Mouse (Mus musculus): ENCODE measurements around the gene Slc35a3. TPM values are rescaled to one million over a fixed set of nuclear protein-coding genes. Genes with fewer than 3 reads are reported as not detected.

The Slc35a3 gene
- polyA plus RNA-seq, 1 experiment from 2014 or later: 13.8 TPM

- WGBS: 87% methylated on average over 9 of the region's 9 CpGs
- Histone ChIP-seq H3K4me3 (ENCODE audit: control insufficient read depth in 1 of 2, insufficient read depth in 1 of 2, low read depth in 1 of 2, low read length in 2 of 2) (no peak overlapping the region), H3K27me3 (ENCODE audit: control insufficient read depth, insufficient read depth, low read length) (no peaks in the 10 kb centered on the region), H3K4me2 (ENCODE audit: low read length) (no peak overlapping the region), H3K4me1 (ENCODE audit: control insufficient read depth in 2 of 2, insufficient read depth in 2 of 2, low read length in 2 of 2) (no peaks in the 10 kb centered on the region), H3K9ac (ENCODE audit: low read length) (no peak overlapping the region), H3K9me3 (ENCODE audit: control insufficient read depth, low read length) (no peaks in the 10 kb centered on the region), H3K27ac (replicated peaks in 1 of 2; ENCODE audit: control insufficient read depth in 1 of 2, insufficient read depth in 1 of 2, low read depth in 2 of 2, low read length in 2 of 2) (no peak overlapping the region), H3K36me3 (ENCODE audit: control insufficient read depth, insufficient read depth, low read length) (peaks cover 97% of the 10 kb centered on the region)
- no peak for ATAC-seq (ENCODE audit: insufficient number of reproducible peaks, insufficient read depth, low FRiP score, low read depth)
Observed at GRCm38 (mm10) chr3:116637693-116638476, 74.7 kb downstream of the Slc35a3 start.

GRCm38 (mm10) chr3:116635799-116636198 is 76.8 kb downstream of the Slc35a3 start:
- peaks cover 93% of the 10 kb centered on the region for H3K36me3 ChIP-seq (ENCODE audit: control insufficient read depth, insufficient read depth, low read length)
- ATAC-seq (ENCODE audit: insufficient number of reproducible peaks, insufficient read depth, low FRiP score, low read depth): no peak
- 63% methylated on average over 5 of the region's 5 CpGs for WGBS

GRCm38 (mm10) chr3:116634853-116635252 is 77.8 kb downstream of the Slc35a3 start:
- no peaks in the 10 kb centered on the region for H3K27me3 ChIP-seq (ENCODE audit: control insufficient read depth, insufficient read depth, low read length)
- no peak overlapping the region for H3K27ac ChIP-seq (replicated peaks in 1 of 2; ENCODE audit: control insufficient read depth in 1 of 2, insufficient read depth in 1 of 2, low read depth in 2 of 2, low read length in 2 of 2)
- H3K4me3 ChIP-seq (ENCODE audit: control insufficient read depth in 1 of 2, insufficient read depth in 1 of 2, low read depth in 1 of 2, low read length in 2 of 2): no peak overlapping the region
- peaks cover 0 to 6% of the 10 kb centered on the region in 2 experiments; a peak in 1 of 4 replicates for H3K4me1 ChIP-seq (ENCODE audit: control insufficient read depth in 2 of 2, insufficient read depth in 2 of 2, low read length in 2 of 2)
- ATAC-seq (ENCODE audit: insufficient number of reproducible peaks, insufficient read depth, low FRiP score, low read depth): no peak
- H3K4me2 ChIP-seq (ENCODE audit: low read length): no peak overlapping the region
- peaks cover 89% of the 10 kb centered on the region for H3K36me3 ChIP-seq (ENCODE audit: control insufficient read depth, insufficient read depth, low read length)
- 84% methylated on average over 8 of the region's 8 CpGs for WGBS
- no peaks in the 10 kb centered on the region for H3K9me3 ChIP-seq (ENCODE audit: control insufficient read depth, low read length)
- no peak overlapping the region for H3K9ac ChIP-seq (ENCODE audit: low read length)

More at GRCm38 (mm10) chr3:116635799-116636198, 76.8 kb downstream of the Slc35a3 start:
- Histone ChIP-seq H3K27me3 (ENCODE audit: control insufficient read depth, insufficient read depth, low read length) (no peaks in the 10 kb centered on the region), H3K27ac (replicated peaks in 1 of 2; ENCODE audit: control insufficient read depth in 1 of 2, insufficient read depth in 1 of 2, low read depth in 2 of 2, low read length in 2 of 2) (no peak overlapping the region), H3K4me1 (ENCODE audit: control insufficient read depth in 2 of 2, insufficient read depth in 2 of 2, low read length in 2 of 2) (peaks cover 0 to 1% of the 10 kb centered on the region in 2 experiments; a peak in 1 of 4 replicates), H3K9ac (ENCODE audit: low read length) (no peak overlapping the region), H3K4me3 (ENCODE audit: control insufficient read depth in 1 of 2, insufficient read depth in 1 of 2, low read depth in 1 of 2, low read length in 2 of 2) (no peak overlapping the region), H3K9me3 (ENCODE audit: control insufficient read depth, low read length) (no peaks in the 10 kb centered on the region), H3K4me2 (ENCODE audit: low read length) (no peak overlapping the region)

GRCm38 (mm10) chr3:116634091-116634490 is 78.5 kb downstream of the Slc35a3 start:
- no peak overlapping the region for H3K27ac ChIP-seq (replicated peaks in 1 of 2; ENCODE audit: control insufficient read depth in 1 of 2, insufficient read depth in 1 of 2, low read depth in 2 of 2, low read length in 2 of 2)
- 94% methylated on average over 3 of the region's 3 CpGs for WGBS

DNA sequence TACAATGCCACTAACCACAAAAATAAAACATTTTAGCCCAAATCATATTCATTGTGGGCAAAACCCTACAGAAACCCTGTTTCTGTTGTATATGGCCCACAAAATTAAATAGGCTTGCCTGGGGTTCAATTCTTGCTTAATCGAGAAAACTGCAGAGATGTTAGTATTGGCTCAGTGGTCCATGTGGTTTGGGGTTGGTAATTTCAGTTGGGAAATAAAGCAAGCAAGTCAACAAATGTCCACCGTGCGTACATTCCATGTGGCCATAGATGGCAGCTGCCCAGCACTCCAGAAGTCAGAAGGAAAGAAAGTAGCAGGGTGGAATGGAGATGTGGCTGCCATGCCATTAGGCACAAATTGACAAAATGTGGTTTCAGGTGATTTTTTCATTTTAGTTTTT is 79.7 kb downstream of the Slc35a3 start:
- Histone ChIP-seq H3K9me3 (ENCODE audit: control insufficient read depth, low read length) (no peaks in the 10 kb centered on the region), H3K36me3 (ENCODE audit: control insufficient read depth, insufficient read depth, low read length) (peaks cover 85% of the 10 kb centered on the region), H3K4me3 (ENCODE audit: control insufficient read depth in 1 of 2, insufficient read depth in 1 of 2, low read depth in 1 of 2, low read length in 2 of 2) (no peak overlapping the region), H3K27me3 (ENCODE audit: control insufficient read depth, insufficient read depth, low read length) (no peaks in the 10 kb centered on the region), H3K4me1 (ENCODE audit: control insufficient read depth in 2 of 2, insufficient read depth in 2 of 2, low read length in 2 of 2) (peaks cover 0 to 6% of the 10 kb centered on the region in 2 experiments; a peak in 1 of 4 replicates), H3K27ac (replicated peaks in 1 of 2; ENCODE audit: control insufficient read depth in 1 of 2, insufficient read depth in 1 of 2, low read depth in 2 of 2, low read length in 2 of 2) (no peak overlapping the region), H3K4me2 (ENCODE audit: low read length) (no peak overlapping the region), H3K9ac (ENCODE audit: low read length) (no peak overlapping the region)
- no peak for ATAC-seq (ENCODE audit: insufficient number of reproducible peaks, insufficient read depth, low FRiP score, low read depth)
- WGBS: 90% methylated on average over 3 of the region's 3 CpGs

More at GRCm38 (mm10) chr3:116634091-116634490, 78.5 kb downstream of the Slc35a3 start:
- H3K9ac ChIP-seq (ENCODE audit: low read length): no peak overlapping the region
- no peaks in the 10 kb centered on the region for H3K27me3 ChIP-seq (ENCODE audit: control insufficient read depth, insufficient read depth, low read length)
- H3K36me3 ChIP-seq (ENCODE audit: control insufficient read depth, insufficient read depth, low read length): peaks cover 87% of the 10 kb centered on the region
- H3K4me3 ChIP-seq (ENCODE audit: control insufficient read depth in 1 of 2, insufficient read depth in 1 of 2, low read depth in 1 of 2, low read length in 2 of 2): no peak overlapping the region
- ATAC-seq (ENCODE audit: insufficient number of reproducible peaks, insufficient read depth, low FRiP score, low read depth): no peak
- no peak overlapping the region for H3K4me2 ChIP-seq (ENCODE audit: low read length)
- peaks cover 0 to 6% of the 10 kb centered on the region in 2 experiments; a peak in 1 of 4 replicates for H3K4me1 ChIP-seq (ENCODE audit: control insufficient read depth in 2 of 2, insufficient read depth in 2 of 2, low read length in 2 of 2)
- no peaks in the 10 kb centered on the region for H3K9me3 ChIP-seq (ENCODE audit: control insufficient read depth, low read length)

DNA sequence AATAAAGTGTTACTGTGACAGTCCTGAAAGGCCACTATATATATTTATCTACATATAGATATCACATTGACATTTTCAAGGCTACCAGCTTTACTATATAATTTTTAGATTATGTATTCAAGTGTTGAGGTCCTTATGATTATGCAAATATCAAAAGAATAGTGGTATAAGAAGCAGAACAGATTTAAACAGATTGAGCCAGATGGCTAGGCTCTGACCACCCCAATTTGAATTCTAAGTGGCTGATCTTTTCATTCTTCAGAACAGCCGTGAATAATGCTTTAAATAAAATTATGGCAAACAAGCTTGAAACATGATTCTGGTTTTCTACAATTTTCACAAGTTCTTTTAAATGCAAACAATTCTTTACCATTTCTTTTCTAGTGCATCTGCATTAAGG is 81.2 kb downstream of the Slc35a3 start:
- H3K36me3 ChIP-seq (ENCODE audit: control insufficient read depth, insufficient read depth, low read length): peaks cover 79% of the 10 kb centered on the region

GRCm38 (mm10) chr3:116622641-116623040 is 90.0 kb downstream of the Slc35a3 start:
- H3K27me3 ChIP-seq (ENCODE audit: control insufficient read depth, insufficient read depth, low read length): no peaks in the 10 kb centered on the region
- H3K36me3 ChIP-seq (ENCODE audit: control insufficient read depth, insufficient read depth, low read length): peaks cover 57% of the 10 kb centered on the region
- no peak overlapping the region for H3K9ac ChIP-seq (ENCODE audit: low read length)
- ATAC-seq (ENCODE audit: insufficient number of reproducible peaks, insufficient read depth, low FRiP score, low read depth): no peak
- H3K4me1 ChIP-seq (ENCODE audit: control insufficient read depth in 2 of 2, insufficient read depth in 2 of 2, low read length in 2 of 2): no peaks in the 10 kb centered on the region
- no peak overlapping the region for H3K4me2 ChIP-seq (ENCODE audit: low read length)
- H3K9me3 ChIP-seq (ENCODE audit: control insufficient read depth, low read length): no peaks in the 10 kb centered on the region
- H3K4me3 ChIP-seq (ENCODE audit: control insufficient read depth in 1 of 2, insufficient read depth in 1 of 2, low read depth in 1 of 2, low read length in 2 of 2): no peak overlapping the region
- H3K27ac ChIP-seq (replicated peaks in 1 of 2; ENCODE audit: control insufficient read depth in 1 of 2, insufficient read depth in 1 of 2, low read depth in 2 of 2, low read length in 2 of 2): no peak overlapping the region
- 91% methylated on average over 7 of the region's 7 CpGs for WGBS

More for the DNA sequence above, 81.2 kb downstream of the Slc35a3 start:
- Histone ChIP-seq H3K27ac (replicated peaks in 1 of 2; ENCODE audit: control insufficient read depth in 1 of 2, insufficient read depth in 1 of 2, low read depth in 2 of 2, low read length in 2 of 2) (no peak overlapping the region), H3K9me3 (ENCODE audit: control insufficient read depth, low read length) (no peaks in the 10 kb centered on the region), H3K9ac (ENCODE audit: low read length) (no peak overlapping the region), H3K4me2 (ENCODE audit: low read length) (no peak overlapping the region), H3K4me3 (ENCODE audit: control insufficient read depth in 1 of 2, insufficient read depth in 1 of 2, low read depth in 1 of 2, low read length in 2 of 2) (no peak overlapping the region), H3K4me1 (ENCODE audit: control insufficient read depth in 2 of 2, insufficient read depth in 2 of 2, low read length in 2 of 2) (peaks cover 0 to 6% of the 10 kb centered on the region in 2 experiments; a peak in 1 of 4 replicates), H3K27me3 (ENCODE audit: control insufficient read depth, insufficient read depth, low read length) (no peaks in the 10 kb centered on the region)
- WGBS: 79% methylated on average over 1 of the region's 1 CpGs
- no peak for ATAC-seq (ENCODE audit: insufficient number of reproducible peaks, insufficient read depth, low FRiP score, low read depth)

Data from heart, embryonic 14.5 days (tissue).